Comparison of ENCODE assay signal across 30 mouse cellular contexts in genomic region chr4:108249314-108249713, GRCm38 (mm10). TPM values are rescaled to one million over a fixed set of nuclear protein-coding genes. Genes with fewer than 3 reads are reported as not detected.
DNase-seq lines count a peak whose midpoint lies in the region; ATAC-seq and TF ChIP-seq lines count a peak whose summit lies in the region.
"Had no signal": no experiment of that assay in that cellular context is flagged by ENCODE, and none has a peak within 500 bp of the region (broad histone marks: within the 10 kb centered on the region; RNA-seq: fewer than 3 reads in every experiment).

No protein-coding gene starts in this region.

- no peak for TF ChIP-seq POLR2A in brain, embryonic 14.5 days (IDR thresholded peaks at IDR 0.05; ENCODE audit: borderline replicate concordance, extremely low read depth, insufficient read depth, insufficient read length, poor library complexity, severe bottlenecking)

- H3K27me3 ChIP-seq in hindbrain, postnatal 0 days (ENCODE audit: insufficient read depth, low read length), result no peaks in the 10 kb centered on the region
- no peaks in the 10 kb centered on the region for H3K27me3 ChIP-seq in hindbrain, embryonic 11.5 days (ENCODE audit: control insufficient read depth, insufficient read depth, low read length)
- no peaks in the 10 kb centered on the region for H3K27me3 ChIP-seq in lung, postnatal 0 days (replicated peaks; ENCODE audit: insufficient read depth, low read length)
- H3K27me3 ChIP-seq: forebrain, embryonic 13.5 days; limb, embryonic 13.5 days; liver, embryonic 13.5 days; lung, embryonic 15.5 days had no signal

- no peak overlapping the region for H3K27ac ChIP-seq in hindbrain, postnatal 0 days
- H3K27ac ChIP-seq in hindbrain, embryonic 11.5 days (ENCODE audit: low read depth, low read length), result no peak overlapping the region
- H3K27ac ChIP-seq in lung, postnatal 0 days (ENCODE audit: low read length), result no peak overlapping the region
- H3K27ac ChIP-seq: forebrain, embryonic 13.5 days; hindbrain, embryonic 14.5 days; limb, embryonic 13.5 days; liver, embryonic 13.5 days; lung, embryonic 15.5 days; macrophage had no signal

- H3K9me3 ChIP-seq in hindbrain, postnatal 0 days (ENCODE audit: low read length), result no peaks in the 10 kb centered on the region
- H3K9me3 ChIP-seq in hindbrain, embryonic 11.5 days (ENCODE audit: control insufficient read depth, low read length), result no peaks in the 10 kb centered on the region
- H3K9me3 ChIP-seq in lung, postnatal 0 days (ENCODE audit: low read length), result no peaks in the 10 kb centered on the region
- H3K9me3 ChIP-seq: forebrain, embryonic 13.5 days; limb, embryonic 13.5 days; liver, embryonic 13.5 days; lung, embryonic 15.5 days had no signal

- 90% methylated on average over 3 of the region's 3 CpGs for whole genome bisulfite sequencing in hindbrain, postnatal 0 days
- WGBS in hindbrain, embryonic 11.5 days, result 96% methylated on average over 3 of the region's 3 CpGs
- 84% methylated on average over 3 of the region's 3 CpGs for WGBS in lung, postnatal 0 days

- no peaks in the 10 kb centered on the region for H3K4me1 ChIP-seq in hindbrain, postnatal 0 days (ENCODE audit: insufficient read depth, low read length)
- H3K4me1 ChIP-seq in hindbrain, embryonic 11.5 days (replicated peaks; ENCODE audit: control insufficient read depth, insufficient read depth, low read length), result no peaks in the 10 kb centered on the region
- no peaks in the 10 kb centered on the region for H3K4me1 ChIP-seq in lung, postnatal 0 days (ENCODE audit: insufficient read depth, low read depth, low read length)
- H3K4me1 ChIP-seq: forebrain, embryonic 13.5 days; limb, embryonic 13.5 days; liver, embryonic 13.5 days; lung, embryonic 15.5 days had no signal

- peaks cover 37% of the 10 kb centered on the region for H3K36me3 ChIP-seq in hindbrain, postnatal 0 days (ENCODE audit: insufficient read depth, low read length)
- H3K36me3 ChIP-seq in hindbrain, embryonic 11.5 days (ENCODE audit: control insufficient read depth, insufficient read depth, low read length), result 0 out of 2 replicates have a peak, but pooled peaks cover 8% of the 10 kb centered on the region
- peaks cover 25% of the 10 kb centered on the region for H3K36me3 ChIP-seq in lung, postnatal 0 days (ENCODE audit: insufficient read depth, low read length)

- DNase-seq in hindbrain, postnatal 0 days (ENCODE audit: low spot score), result no peak
- DNase-seq in hindbrain, embryonic 11.5 days (ENCODE audit: low spot score), result no peak
- DNase-seq in lung, postnatal 0 days (ENCODE audit: low spot score), result no peak
- no peak for DNase-seq in lung, postnatal 4 days
- DNase-seq in brain, embryonic 14.5 days (ENCODE audit: low read depth), result peak; percentile 7
- no peak for DNase-seq in left cerebral cortex, adult 9 months (ENCODE audit: low spot score in 2 of 2)
- DNase-seq: adrenal gland, postnatal 14 days; cerebellum, adult 9-11 months; gastrocnemius, postnatal 14 days; heart, adult 18-20 months; liver, embryonic 13.5 days; right cerebral cortex, adult 18-20 months; right cerebral cortex, postnatal 4 days; thymus, postnatal 25 days had no signal

- H3K4me2 ChIP-seq in hindbrain, postnatal 0 days (ENCODE audit: low read depth, low read length), result no peak overlapping the region
- H3K4me2 ChIP-seq in hindbrain, embryonic 11.5 days (replicated peaks; ENCODE audit: low read depth, low read length), result no peak overlapping the region
- no peak overlapping the region for H3K4me2 ChIP-seq in lung, postnatal 0 days (replicated peaks; ENCODE audit: low read depth, low read length)
- H3K4me2 ChIP-seq: forebrain, embryonic 13.5 days; hindbrain, embryonic 14.5 days; limb, embryonic 13.5 days; liver, embryonic 13.5 days; lung, embryonic 15.5 days had no signal

- no peak for ATAC-seq in hindbrain, postnatal 0 days
- ATAC-seq in hindbrain, embryonic 11.5 days (ENCODE audit: low FRiP score), result no peak
- ATAC-seq in lung, postnatal 0 days, result no peak
- no peak for ATAC-seq in erythroid progenitor cell, adult 5-6 weeks (replicated peaks; ENCODE audit: low FRiP score, poor library complexity, severe bottlenecking)
- ATAC-seq: forebrain, embryonic 13.5 days; intestine, embryonic 16.5 days; midbrain, embryonic 16.5 days had no signal

- no peak for TF ChIP-seq EP300 in lung, postnatal 0 days (IDR thresholded peaks at IDR 0.05)

- no peak overlapping the region for H3K4me3 ChIP-seq in hindbrain, postnatal 0 days (ENCODE audit: low read length)
- H3K4me3 ChIP-seq in hindbrain, embryonic 11.5 days (ENCODE audit: low read depth, low read length), result no peak overlapping the region
- no peak overlapping the region for H3K4me3 ChIP-seq in lung, postnatal 0 days (ENCODE audit: low read depth, low read length)
- H3K4me3 ChIP-seq: erythroblast, embryonic 14.5 days; forebrain, embryonic 13.5 days; limb, embryonic 13.5 days; liver, embryonic 13.5 days; lung, embryonic 15.5 days had no signal

- peak; percentile 41 for TF ChIP-seq CTCF in hindbrain, postnatal 0 days (IDR thresholded peaks at IDR 0.05; ENCODE audit: low read depth)
- TF ChIP-seq CTCF in lung, postnatal 0 days (IDR thresholded peaks at IDR 0.05), result peak; percentile 26; the same call in 1 of the 2 replicates
- TF ChIP-seq CTCF in brain, embryonic 14.5 days (IDR thresholded peaks at IDR 0.05; ENCODE audit: borderline replicate concordance, extremely low read depth, insufficient read depth, insufficient read length), result no peak

- no peak overlapping the region for H3K9ac ChIP-seq in hindbrain, postnatal 0 days (replicated peaks; ENCODE audit: low read length)
- H3K9ac ChIP-seq in hindbrain, embryonic 11.5 days (ENCODE audit: low read depth, low read length), result no peak overlapping the region
- no peak overlapping the region for H3K9ac ChIP-seq in lung, postnatal 0 days (replicated peaks; ENCODE audit: low read depth)
- H3K9ac ChIP-seq: forebrain, embryonic 13.5 days; hindbrain, embryonic 14.5 days; limb, embryonic 13.5 days; liver, embryonic 13.5 days; lung, embryonic 15.5 days had no signal

RNA-seq across cellular contexts. Expression of gene Zyg11a, which starts 31.5 kb away (rescaled TPM):
- 0.42 TPM in 1 of 2 replicates, not detected in the other for total RNA-seq in hindbrain, postnatal 0 days (2014; rRNA removed)
- 0.10 TPM in 1 of 2 replicates, not detected in the other for polyA plus RNA-seq in hindbrain, postnatal 0 days (2015; fragmentation: Nextera tagmentation; extraction: Ambion mirVana)
- polyA plus RNA-seq in hindbrain, embryonic 11.5 days (2014; fragmentation: Nextera tagmentation; extraction: Ambion mirVana), result 0.31 TPM in 1 of 2 replicates, not detected in the other
- polyA plus RNA-seq in lung, postnatal 0 days (2015; fragmentation: Nextera tagmentation; extraction: Ambion mirVana), result not detected in 2 replicates
- 0.03 and 0.13 TPM in 2 replicates for polyA plus RNA-seq in brain, embryonic 14.5 days (2012; rRNA removed)
- total RNA-seq in erythroid progenitor cell, adult 5-6 weeks (2015; ENCODE audit: low replicate concordance), result not detected in 2 replicates
- not detected in 2 replicates for total RNA-seq in erythroid progenitor cell, adult 5-6 weeks (2017; ENCODE audit: low replicate concordance)
- total RNA-seq: heart, postnatal 25 days; layer of hippocampus, postnatal 14 days; left cerebral cortex, postnatal 25 days had no signal
- polyA plus RNA-seq: embryonic facial prominence, embryonic 11.5 days; erythroblast, embryonic 14.5 days; forebrain, embryonic 13.5 days; heart, embryonic 14.5 days; hindbrain, embryonic 14.5 days; macrophage; midbrain, embryonic 16.5 days; neural tube, embryonic 14.5 days; stomach, embryonic 14.5 days had no signal

RNA-seq across cellular contexts. Expression of gene Zyg11b, which starts 51.6 kb away (rescaled TPM):
- total RNA-seq in hindbrain, postnatal 0 days (2014; rRNA removed), result 108 and 115 TPM in 2 replicates
- polyA plus RNA-seq in hindbrain, postnatal 0 days (2015; fragmentation: Nextera tagmentation; extraction: Ambion mirVana), result 22.0 and 24.0 TPM in 2 replicates
- polyA plus RNA-seq in hindbrain, embryonic 11.5 days (2014; fragmentation: Nextera tagmentation; extraction: Ambion mirVana), result 18.6 and 22.2 TPM in 2 replicates
- polyA plus RNA-seq in lung, postnatal 0 days (2015; fragmentation: Nextera tagmentation; extraction: Ambion mirVana), result 4.7 and 5.2 TPM in 2 replicates
- 41.2 and 58.5 TPM in 2 replicates for polyA plus RNA-seq in brain, embryonic 14.5 days (2012; rRNA removed)
- total RNA-seq in erythroid progenitor cell, adult 5-6 weeks (2015; ENCODE audit: low replicate concordance), result 3.8 and 5.0 TPM in 2 replicates
- 2.0 and 4.5 TPM in 2 replicates for total RNA-seq in erythroid progenitor cell, adult 5-6 weeks (2017; ENCODE audit: low replicate concordance)
